Mouse (Mus musculus) hindlimb bud, embryonic 11.5 days (tissue): Measurements from ENCODE around the gene Acp5.
A peak's percentile ranks its signal among the peaks of the same experiment; 100 is the strongest.
"Not testable (repeated sequence)": the region's sequence is repeated elsewhere in the genome, so short reads cannot be mapped to it uniquely, and the experiment has no call there.

Source experiments
- DNase-seq: peaks from one replicate; pipeline ENCODE4 v3.0.0-alpha.2; 2012; ENCODE audit warnings: low read depth, low spot score; ENCODE audit errors: extremely low spot score

The Acp5 gene

GRCm38 (mm10) chr9:22135644-22136390, at the start of gene Acp5:
Gene Acp5, minus strand, starts transcription at chr9:22135711.
- no peak for DNase-seq

- no peak for DNase-seq
These were observed 36.8 kb upstream of the Acp5 start for GRCm38 (mm10) chr9:22172318-22172717.

GRCm38 (mm10) chr9:22169327-22169726, 33.8 kb upstream of the Acp5 start:
- DNase-seq = no peak

- DNase-seq = no peak
These were observed 32.2 kb upstream of the Acp5 start for GRCm38 (mm10) chr9:22167751-22168150.

- no peak for DNase-seq
These were observed 31.2 kb upstream of the Acp5 start for GRCm38 (mm10) chr9:22166686-22167085.

- DNase-seq = no peak
These were observed 30.5 kb upstream of the Acp5 start for GRCm38 (mm10) chr9:22165964-22166363.

GRCm38 (mm10) chr9:22164711-22165668, 29.5 kb upstream of the Acp5 start:
- DNase-seq = no peak

- no peak for DNase-seq
These were observed 27.4 kb upstream of the Acp5 start for GRCm38 (mm10) chr9:22162912-22163311.

GRCm38 (mm10) chr9:22162305-22162704, 26.8 kb upstream of the Acp5 start:
- no peak for DNase-seq

- no peak for DNase-seq
These were observed 25.8 kb upstream of the Acp5 start for GRCm38 (mm10) chr9:22161299-22161698.

- no peak for DNase-seq
These were observed 22.2 kb upstream of the Acp5 start for GRCm38 (mm10) chr9:22157516-22158265.

- peak; percentile 94 for DNase-seq
These were observed 21.2 kb upstream of the Acp5 start, which contains the start of gene Pigyl for GRCm38 (mm10) chr9:22156497-22157245. Gene Pigyl, plus strand, starts transcription at chr9:22156846.

GRCm38 (mm10) chr9:22155614-22156013, 20.1 kb upstream of the Acp5 start:
- peak; percentile 73 for DNase-seq

- DNase-seq = no peak
These were observed 18.3 kb upstream of the Acp5 start for GRCm38 (mm10) chr9:22153810-22154209.

GRCm38 (mm10) chr9:22150946-22151345, 15.4 kb upstream of the Acp5 start:
- DNase-seq = no peak

GRCm38 (mm10) chr9:22150249-22150693, 14.8 kb upstream of the Acp5 start:
- not testable (repeated sequence) for DNase-seq

GRCm38 (mm10) chr9:22149426-22150248, 14.1 kb upstream of the Acp5 start:
- no peak for DNase-seq

- no peak for DNase-seq
These were observed 8.9 kb upstream of the Acp5 start for GRCm38 (mm10) chr9:22144304-22144965.
